Mouse (Mus musculus): ENCODE results near the gene Rbks. TPM values are rescaled to one million over a fixed set of nuclear protein-coding genes. Genes with fewer than 3 reads are reported as not detected.

Gene Rbks
- total and polyA plus RNA-seq, 2 experiments from 2014 or later, result 0.90 to 2.3 TPM

DNA sequence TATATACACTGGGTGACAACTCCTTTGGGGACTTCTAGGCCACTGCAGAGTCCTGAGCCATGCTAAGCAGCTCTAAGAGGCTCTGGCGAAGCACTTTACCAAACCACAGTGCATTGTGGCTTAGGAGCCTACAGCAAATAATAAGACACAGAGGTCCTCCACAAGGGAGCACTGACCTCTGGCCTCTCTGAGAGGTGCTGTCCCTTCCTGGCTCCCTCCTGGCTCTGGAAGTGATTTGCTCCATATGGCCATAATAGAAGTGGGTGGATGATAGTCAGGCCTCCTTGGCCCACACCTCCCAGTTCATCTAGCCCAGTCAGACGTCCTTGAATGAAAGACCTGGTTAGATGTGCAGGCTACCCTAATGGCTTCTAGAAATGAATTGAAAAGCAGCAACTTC is 109.4 kb downstream of the Rbks start:
- no peak for TF ChIP-seq CTCF (IDR thresholded peaks at IDR 0.05; ENCODE audit: low read depth)
- no peak for DNase-seq
- Histone ChIP-seq H3K9ac (no peak overlapping the region), H3K36me3 (ENCODE audit: insufficient read depth) (no peaks in the 10 kb centered on the region), H3K9me3 (ENCODE audit: low read length) (no peaks in the 10 kb centered on the region), H3K4me2 (ENCODE audit: low read depth) (no peak overlapping the region), H3K4me1 (ENCODE audit: insufficient read depth) (no peaks in the 10 kb centered on the region), H3K4me3 (ENCODE audit: low read depth, low read length) (no peak overlapping the region), H3K27me3 (ENCODE audit: insufficient read depth, low read length) (no peaks in the 10 kb centered on the region), H3K27ac (ENCODE audit: low read depth, low read length) (no peak overlapping the region)
- 74% methylated on average over 2 of the region's 2 CpGs for WGBS
- no peak for ATAC-seq

DNA sequence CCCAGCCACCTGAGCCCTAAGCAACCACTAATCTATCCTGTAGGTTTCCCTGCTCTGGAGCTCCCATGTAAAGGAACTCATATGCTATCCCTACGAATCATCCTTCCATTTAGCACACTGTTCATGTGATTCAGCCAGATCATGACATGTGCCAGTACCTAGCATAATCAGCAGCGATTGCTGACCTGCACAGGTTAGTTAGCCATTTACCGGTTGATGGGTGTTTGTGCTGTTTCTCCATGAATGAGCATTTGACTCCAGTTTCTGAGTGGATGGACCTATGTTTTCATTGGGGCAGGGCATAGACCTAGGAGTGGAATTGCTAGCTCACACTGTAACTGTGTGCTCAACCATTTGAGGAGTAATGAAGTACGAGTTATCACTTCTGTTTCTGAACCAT is 111.9 kb downstream of the Rbks start:
- H3K27ac ChIP-seq (ENCODE audit: low read depth, low read length), result no peak overlapping the region

DNA sequence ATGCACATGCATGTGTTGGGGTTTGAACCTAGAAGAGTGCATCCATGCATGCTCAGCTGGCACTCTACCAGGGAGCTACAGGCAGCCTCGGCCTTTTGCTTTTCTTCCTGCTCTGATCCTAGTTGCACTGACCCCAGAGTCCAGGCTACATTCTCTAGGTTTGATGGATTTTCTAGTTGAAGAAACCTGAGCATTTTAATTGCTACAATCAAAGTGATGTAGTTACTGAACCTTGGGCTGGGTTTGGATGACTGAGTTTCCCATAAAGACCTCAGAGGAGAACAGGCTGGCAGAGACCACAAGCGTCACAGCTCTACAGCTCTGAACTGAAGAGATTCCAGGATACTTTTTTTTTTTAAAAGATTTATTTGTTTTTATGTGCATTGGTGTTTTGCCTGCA is 114.2 kb downstream of the Rbks start:
- WGBS, result 62% methylated on average over 2 of the region's 2 CpGs
- Histone ChIP-seq H3K9me3 (ENCODE audit: low read length) (no peaks in the 10 kb centered on the region), H3K27ac (ENCODE audit: low read depth, low read length) (no peak overlapping the region), H3K4me1 (ENCODE audit: insufficient read depth) (no peaks in the 10 kb centered on the region), H3K4me2 (ENCODE audit: low read depth) (no peak overlapping the region), H3K4me3 (ENCODE audit: low read depth, low read length) (no peak overlapping the region), H3K27me3 (ENCODE audit: insufficient read depth, low read length) (no peaks in the 10 kb centered on the region), H3K36me3 (ENCODE audit: insufficient read depth) (no peaks in the 10 kb centered on the region), H3K9ac (no peak overlapping the region)
- no peak for ATAC-seq
- no peak for TF ChIP-seq CTCF (IDR thresholded peaks at IDR 0.05; ENCODE audit: low read depth)
- no peak for DNase-seq

More for the DNA sequence above, 111.9 kb downstream of the Rbks start:
- DNase-seq, result no peak
- H3K36me3 ChIP-seq (ENCODE audit: insufficient read depth), result no peaks in the 10 kb centered on the region
- no peaks in the 10 kb centered on the region for H3K9me3 ChIP-seq (ENCODE audit: low read length)
- ATAC-seq, result no peak
- WGBS, result 88% methylated on average over 4 of the region's 4 CpGs
- no peaks in the 10 kb centered on the region for H3K27me3 ChIP-seq (ENCODE audit: insufficient read depth, low read length)
- no peak overlapping the region for H3K9ac ChIP-seq
- H3K4me3 ChIP-seq (ENCODE audit: low read depth, low read length), result no peak overlapping the region
- H3K4me2 ChIP-seq (ENCODE audit: low read depth), result no peak overlapping the region
- TF ChIP-seq CTCF (IDR thresholded peaks at IDR 0.05; ENCODE audit: low read depth), result no peak
- H3K4me1 ChIP-seq (ENCODE audit: insufficient read depth), result no peaks in the 10 kb centered on the region

DNA sequence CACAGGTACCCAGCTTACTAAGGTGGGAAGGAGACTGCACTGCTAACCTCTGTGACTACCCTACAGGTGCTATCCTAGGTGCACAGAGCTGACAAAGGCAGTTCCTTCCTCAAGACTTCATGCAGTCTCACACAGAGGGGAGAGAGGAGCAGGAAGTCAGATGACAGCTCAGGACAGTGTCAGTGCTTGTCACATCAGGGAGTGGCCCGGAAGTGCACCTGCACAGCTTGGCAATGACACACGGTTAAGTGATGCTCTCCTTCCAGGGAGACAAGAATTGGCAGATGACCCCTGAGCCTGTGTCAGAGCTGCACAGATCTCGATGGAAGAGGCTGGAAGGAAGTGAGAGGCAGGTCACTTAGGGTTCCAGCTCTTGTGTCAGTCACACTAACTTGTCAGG is 115.5 kb downstream of the Rbks start:
- 73% methylated on average over 3 of the region's 3 CpGs for WGBS
- Histone ChIP-seq H3K4me3 (ENCODE audit: low read depth, low read length) (no peak overlapping the region), H3K36me3 (ENCODE audit: insufficient read depth) (no peaks in the 10 kb centered on the region)

DNA sequence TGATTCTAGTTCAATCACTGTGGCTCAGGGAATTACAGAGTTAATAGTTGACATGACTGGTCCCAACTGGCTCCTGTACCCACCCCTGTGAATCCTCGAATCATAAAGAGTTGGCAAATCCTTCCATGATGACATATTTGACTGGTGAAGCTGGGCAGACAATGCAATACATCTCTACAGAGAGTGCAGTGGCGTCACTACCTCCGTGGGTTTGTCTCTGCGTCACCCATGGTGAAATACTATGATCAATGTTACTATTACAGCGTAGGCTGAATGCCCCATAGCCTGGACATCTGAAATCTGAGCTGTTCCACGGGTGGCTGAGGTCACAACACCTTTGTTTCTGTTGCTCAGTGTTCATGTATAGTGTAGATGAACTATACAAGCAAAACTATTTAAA is 116.2 kb downstream of the Rbks start:
- no peak overlapping the region for H3K4me3 ChIP-seq (ENCODE audit: low read depth, low read length)
- no peak for ATAC-seq
- no peak overlapping the region for H3K9ac ChIP-seq
- no peak for TF ChIP-seq CTCF (IDR thresholded peaks at IDR 0.05; ENCODE audit: low read depth)
- H3K27me3 ChIP-seq (ENCODE audit: insufficient read depth, low read length), result no peaks in the 10 kb centered on the region
- no peaks in the 10 kb centered on the region for H3K36me3 ChIP-seq (ENCODE audit: insufficient read depth)
- DNase-seq, result no peak
- 75% methylated on average over 6 of the region's 6 CpGs for WGBS
- no peaks in the 10 kb centered on the region for H3K4me1 ChIP-seq (ENCODE audit: insufficient read depth)
- H3K27ac ChIP-seq (ENCODE audit: low read depth, low read length), result no peak overlapping the region
- no peak overlapping the region for H3K4me2 ChIP-seq (ENCODE audit: low read depth)
- no peaks in the 10 kb centered on the region for H3K9me3 ChIP-seq (ENCODE audit: low read length)

More for the DNA sequence above, 115.5 kb downstream of the Rbks start:
- Histone ChIP-seq H3K27me3 (ENCODE audit: insufficient read depth, low read length) (no peaks in the 10 kb centered on the region), H3K27ac (ENCODE audit: low read depth, low read length) (no peak overlapping the region), H3K9ac (no peak overlapping the region), H3K4me2 (ENCODE audit: low read depth) (no peak overlapping the region), H3K9me3 (ENCODE audit: low read length) (no peaks in the 10 kb centered on the region), H3K4me1 (ENCODE audit: insufficient read depth) (no peaks in the 10 kb centered on the region)
- DNase-seq (no peak), ATAC-seq (no peak)
- TF ChIP-seq CTCF (IDR thresholded peaks at IDR 0.05; ENCODE audit: low read depth), result no peak

DNA sequence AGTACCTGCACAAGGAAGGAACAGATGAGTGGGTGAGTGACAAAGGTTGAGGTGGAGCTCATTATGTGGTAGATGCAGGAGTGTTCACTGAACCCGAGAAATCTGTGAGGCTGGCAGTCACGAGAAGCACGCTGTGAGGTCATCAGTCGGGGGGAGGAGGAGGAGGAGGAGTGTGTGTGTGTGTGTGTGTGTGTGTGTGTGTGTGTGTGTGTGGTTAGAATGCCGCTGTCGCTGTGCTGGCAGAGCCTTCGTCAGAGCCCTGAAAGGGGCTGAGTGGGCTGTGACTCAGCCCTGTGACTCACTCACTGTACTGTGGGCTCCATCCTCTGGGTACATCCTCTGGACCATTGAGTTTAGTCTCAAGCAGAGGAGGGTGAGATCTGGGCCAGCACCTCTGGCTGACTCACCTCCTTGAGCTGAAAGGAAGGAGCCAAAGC is 120.9 kb downstream of the Rbks start:
- H3K36me3 ChIP-seq (ENCODE audit: insufficient read depth), result no peaks in the 10 kb centered on the region
- ATAC-seq, result no peak

More for the DNA sequence above, 120.9 kb downstream of the Rbks start:
- H3K4me1 ChIP-seq (ENCODE audit: insufficient read depth), result no peaks in the 10 kb centered on the region
- no peak overlapping the region for H3K27ac ChIP-seq (ENCODE audit: low read depth, low read length)
- no peak overlapping the region for H3K4me2 ChIP-seq (ENCODE audit: low read depth)
- no peak for TF ChIP-seq CTCF (IDR thresholded peaks at IDR 0.05; ENCODE audit: low read depth)
- no peak for DNase-seq
- WGBS, result 73% methylated on average over 4 of the region's 7 CpGs
- no peak overlapping the region for H3K4me3 ChIP-seq (ENCODE audit: low read depth, low read length)
- no peaks in the 10 kb centered on the region for H3K27me3 ChIP-seq (ENCODE audit: insufficient read depth, low read length)
- no peak overlapping the region for H3K9ac ChIP-seq
- no peaks in the 10 kb centered on the region for H3K9me3 ChIP-seq (ENCODE audit: low read length)

Small RNAs within 50 kb of the gene (microRNA-seq; reads per million reads assigned to microRNA genes)
- gene Mir3473e, result 0 reads per million in 2 experiments

Other genes with a start within 250 kb of the Rbks start
- gene Zfp512, start 245.2 kb downstream of the Rbks start, total RNA-seq (2014; rRNA removed), result 85.0 and 101 TPM in 2 replicates
- gene Zfp512, start 245.2 kb downstream of the Rbks start, polyA plus RNA-seq (2015; fragmentation: Nextera tagmentation; extraction: Ambion mirVana), result 60.3 and 80.2 TPM in 2 replicates
- gene 4930548H24Rik, start 211.9 kb downstream of the Rbks start, total RNA-seq (2014; rRNA removed), result 0.31 and 1.6 TPM in 2 replicates
- not detected in 2 replicates for gene 4930548H24Rik, start 211.9 kb downstream of the Rbks start, polyA plus RNA-seq (2015; fragmentation: Nextera tagmentation; extraction: Ambion mirVana)
- 36.6 and 40.4 TPM in 2 replicates for gene Gpn1, start 202.9 kb downstream of the Rbks start, total RNA-seq (2014; rRNA removed)
- gene Gpn1, start 202.9 kb downstream of the Rbks start, polyA plus RNA-seq (2015; fragmentation: Nextera tagmentation; extraction: Ambion mirVana), result 65.9 and 68.4 TPM in 2 replicates
- 29.3 and 36.9 TPM in 2 replicates for gene Slc4a1ap, start 170.6 kb downstream of the Rbks start, total RNA-seq (2014; rRNA removed)
- 16.6 and 25.6 TPM in 2 replicates for gene Slc4a1ap, start 170.6 kb downstream of the Rbks start, polyA plus RNA-seq (2015; fragmentation: Nextera tagmentation; extraction: Ambion mirVana)
- 25.2 and 29.6 TPM in 2 replicates for gene Supt7l, start 169.8 kb downstream of the Rbks start, total RNA-seq (2014; rRNA removed)
- 10.6 and 19.7 TPM in 2 replicates for gene Supt7l, start 169.8 kb downstream of the Rbks start, polyA plus RNA-seq (2015; fragmentation: Nextera tagmentation; extraction: Ambion mirVana)
- 166 and 203 TPM in 2 replicates for gene Mrpl33, start 100.7 kb downstream of the Rbks start, total RNA-seq (2014; rRNA removed)
- gene Mrpl33, start 100.7 kb downstream of the Rbks start, polyA plus RNA-seq (2015; fragmentation: Nextera tagmentation; extraction: Ambion mirVana), result 295 and 354 TPM in 2 replicates
- 42.6 and 42.7 TPM in 2 replicates for gene Babam2, start 57 bp upstream of the Rbks start, total RNA-seq (2014; rRNA removed)
- 58.4 and 61.5 TPM in 2 replicates for gene Babam2, start 57 bp upstream of the Rbks start, polyA plus RNA-seq (2015; fragmentation: Nextera tagmentation; extraction: Ambion mirVana)

Measured in forebrain, postnatal 0 days (tissue).